Mouse (Mus musculus) cortical plate, adult 2 months (tissue): ENCODE measurements around the gene Zbtb9.

Source experiments
- CTCF ChIP-seq: fragments of 200-500 bp; IDR thresholded peaks from 2 replicates; pipeline ENCODE4 v1.5.1; 2011; ENCODE audit warnings: mild to moderate bottlenecking, control low read depth, low read length; ENCODE audit not compliant: insufficient read depth; ENCODE audit errors: extremely low read depth
- POLR2A ChIP-seq: fragments of 200-500 bp; IDR thresholded peaks from 2 replicates; pipeline ENCODE4 v1.6.1; 2011; ENCODE audit warnings: mild to moderate bottlenecking, low read length, control low read depth; ENCODE audit not compliant: insufficient read depth; ENCODE audit errors: extremely low read depth

DNA sequence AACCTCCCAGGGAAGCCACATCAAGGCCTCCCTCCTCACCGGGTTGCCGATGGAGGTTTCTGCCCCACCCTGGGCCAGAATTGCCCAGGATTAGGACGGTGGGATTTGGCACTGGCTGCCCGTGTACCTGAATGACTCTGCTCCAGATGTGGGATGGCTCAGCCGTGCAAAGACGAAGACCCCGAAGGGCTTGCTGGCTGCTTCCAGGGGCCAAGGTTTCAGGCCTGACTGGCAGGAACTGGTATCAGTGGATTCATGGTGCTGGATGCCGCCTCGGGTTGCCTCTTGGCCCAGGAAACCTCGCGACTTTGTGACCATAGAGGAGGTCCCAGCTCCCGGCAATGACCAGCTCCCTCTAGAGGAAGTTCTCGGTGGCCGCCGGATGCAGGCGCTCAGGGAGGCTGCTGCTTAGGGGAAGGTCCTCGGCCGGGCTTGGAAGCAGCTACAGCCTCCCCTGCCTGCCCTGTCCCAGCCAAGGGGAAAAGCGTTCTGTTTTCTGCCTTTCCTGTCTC, 55.4 kb downstream of the Zbtb9 start:
- TF ChIP-seq CTCF (peak; percentile 61), POLR2A (peak; percentile 72; the same call in 1 of the 2 replicates)
